Mouse (Mus musculus) frontal cortex, postnatal 36 days (tissue): Measurements from ENCODE around the gene Mrnip.
"Not testable (repeated sequence)": the region's sequence is repeated elsewhere in the genome, so short reads cannot be mapped to it uniquely, and the experiment has no call there.

Experiments
- DNase-seq, 2 experiments: peaks; one replicate each; pipeline ENCODE4 v3.0.0; 2022; ENCODE audit warnings: low spot score in 2 of 2

Gene Mrnip

DNA sequence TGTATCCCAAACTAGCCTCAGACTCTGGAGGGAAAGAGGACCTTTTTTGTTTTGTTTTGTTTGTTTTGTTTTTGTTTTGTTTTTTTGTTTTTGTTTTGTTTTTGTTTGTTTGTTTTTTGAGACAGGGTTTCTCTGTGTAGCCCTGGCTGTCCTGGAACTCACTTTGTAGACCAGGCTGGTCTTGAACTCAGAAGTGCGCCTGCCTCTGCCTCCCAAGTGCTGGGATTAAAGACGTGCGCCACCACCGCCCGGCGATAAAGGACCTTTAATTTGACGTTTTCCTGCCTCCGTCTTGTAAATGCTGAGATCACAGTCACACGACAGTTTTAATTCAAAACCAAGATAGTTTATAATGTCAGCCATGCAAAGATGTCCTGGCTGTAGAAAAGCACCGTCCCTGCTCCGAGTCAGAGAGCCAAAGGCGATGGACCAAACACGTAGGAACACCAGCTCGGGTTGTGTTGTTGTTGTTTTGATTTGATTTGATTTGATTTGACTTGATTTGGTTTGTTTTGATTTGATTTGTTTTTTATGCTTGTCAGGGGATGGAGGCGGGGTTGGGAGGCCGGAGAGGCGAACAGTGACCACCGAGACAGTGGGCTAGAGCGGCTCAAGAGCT lies at the start of gene Mrnip:
TSS of gene Mrnip (plus strand) at position 334 of the 619 bp plus-strand sequence.
- DNase-seq = not testable (repeated sequence)

DNA sequence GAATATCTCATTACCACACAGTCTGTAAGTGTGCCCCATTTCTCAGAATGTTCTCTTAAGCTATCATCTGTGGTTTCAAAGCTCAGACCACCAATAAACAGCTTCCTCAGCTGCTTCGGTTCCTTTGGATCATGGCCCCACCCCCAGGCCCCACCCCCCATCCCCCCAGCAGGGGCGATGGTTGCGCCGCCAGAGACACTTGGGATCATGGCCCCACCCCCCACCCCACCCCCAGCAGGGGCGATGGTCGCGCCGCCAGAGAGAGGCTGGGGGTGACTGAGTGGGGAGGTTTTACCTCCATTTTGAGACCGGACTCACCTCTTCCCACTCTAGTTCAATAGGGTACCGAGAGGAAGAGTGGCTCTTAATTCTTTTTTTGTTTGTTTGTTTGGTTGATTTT lies 46.5 kb upstream of the Mrnip start:
- no peak for DNase-seq

DNA sequence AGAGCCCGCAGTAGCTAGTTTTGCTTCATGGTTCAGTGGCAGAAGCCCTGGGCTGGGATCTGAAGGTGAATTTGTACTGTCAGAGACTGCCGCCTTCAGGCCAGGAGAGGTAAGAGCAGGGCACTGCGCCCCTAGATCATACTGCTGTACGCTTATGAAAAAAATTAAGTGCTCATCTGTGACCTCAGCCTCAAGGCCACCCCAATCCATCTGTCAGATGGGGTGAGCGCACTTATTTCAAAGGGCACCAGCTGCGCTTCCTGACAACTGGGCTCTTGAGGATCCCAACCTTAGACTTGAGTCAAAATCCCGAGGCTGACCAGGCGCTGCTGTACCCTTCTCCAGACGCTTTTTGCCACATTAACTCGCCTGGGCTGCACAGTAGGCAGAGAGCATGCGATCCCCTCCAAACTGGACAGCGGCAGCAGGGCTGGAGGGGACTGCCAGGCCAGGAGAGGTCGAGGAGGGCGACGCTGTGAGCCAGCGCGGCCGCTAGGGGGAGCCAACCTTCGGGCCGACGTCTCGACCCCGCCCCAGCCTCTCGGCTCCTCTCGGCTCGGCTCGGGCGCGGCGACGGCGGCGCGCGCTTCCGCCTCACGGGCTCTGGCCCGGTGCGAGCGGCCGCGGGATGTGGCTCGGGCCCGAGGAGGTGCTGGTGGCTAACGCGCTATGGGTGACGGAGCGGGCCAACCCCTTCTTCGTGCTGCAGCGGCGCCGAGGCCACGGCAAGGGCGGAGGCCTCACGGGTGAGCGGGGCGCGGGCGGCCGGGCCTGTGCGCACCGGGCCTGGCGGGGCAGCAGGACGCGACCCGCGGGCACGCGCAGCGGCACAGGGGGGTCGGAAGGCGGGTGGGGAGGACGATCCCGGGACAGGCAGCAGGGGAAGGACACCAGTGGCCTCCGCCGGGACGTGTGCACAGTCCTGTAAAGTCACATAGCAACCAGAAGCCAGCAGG lies 43.2 kb upstream of the Mrnip start, which contains the start of gene Tbc1d9b:
TSS of gene Tbc1d9b (plus strand) at position 586 of the 956 bp plus-strand sequence.
- DNase-seq = peak; percentile 85 to 92

DNA sequence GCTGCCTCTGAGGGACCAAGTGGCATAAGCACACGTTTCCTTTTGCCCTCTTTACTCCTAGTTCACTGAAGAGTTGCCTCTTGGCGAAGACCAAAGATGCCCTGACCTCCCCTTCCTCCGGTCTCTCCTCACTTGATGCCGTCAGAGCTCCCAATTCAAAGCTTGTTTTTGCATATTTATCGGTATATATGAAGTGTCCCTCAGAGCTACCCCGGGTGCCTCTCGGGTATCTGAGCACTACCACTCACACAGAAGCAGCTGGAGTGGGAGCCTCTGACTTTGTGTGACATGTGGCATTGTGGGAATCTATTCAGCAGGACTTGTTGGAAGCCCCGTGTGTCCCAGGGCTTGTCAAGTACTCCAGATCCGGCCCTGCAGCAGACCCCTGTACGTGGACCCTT lies 42.4 kb upstream of the Mrnip start:
- DNase-seq = no peak

DNA sequence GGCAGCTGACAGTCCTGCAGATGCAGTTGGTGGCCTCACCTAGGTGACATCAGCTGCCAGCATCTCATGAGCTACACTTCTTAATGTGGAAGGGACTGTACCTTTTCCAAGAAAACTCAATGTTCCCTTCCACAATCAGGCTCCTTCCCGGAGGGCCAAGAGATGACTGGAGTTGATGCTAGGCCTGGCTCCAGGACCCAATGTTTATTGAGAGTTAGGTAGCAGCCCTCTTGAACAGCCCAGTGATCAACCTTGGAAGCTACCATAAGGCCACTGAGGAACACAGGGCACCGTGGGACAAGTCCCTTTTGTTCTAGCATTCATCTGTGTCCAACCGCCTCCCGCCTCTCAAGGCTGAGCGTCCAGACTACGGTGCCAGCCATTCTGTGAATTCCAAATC lies 42.0 kb upstream of the Mrnip start:
- no peak for DNase-seq

DNA sequence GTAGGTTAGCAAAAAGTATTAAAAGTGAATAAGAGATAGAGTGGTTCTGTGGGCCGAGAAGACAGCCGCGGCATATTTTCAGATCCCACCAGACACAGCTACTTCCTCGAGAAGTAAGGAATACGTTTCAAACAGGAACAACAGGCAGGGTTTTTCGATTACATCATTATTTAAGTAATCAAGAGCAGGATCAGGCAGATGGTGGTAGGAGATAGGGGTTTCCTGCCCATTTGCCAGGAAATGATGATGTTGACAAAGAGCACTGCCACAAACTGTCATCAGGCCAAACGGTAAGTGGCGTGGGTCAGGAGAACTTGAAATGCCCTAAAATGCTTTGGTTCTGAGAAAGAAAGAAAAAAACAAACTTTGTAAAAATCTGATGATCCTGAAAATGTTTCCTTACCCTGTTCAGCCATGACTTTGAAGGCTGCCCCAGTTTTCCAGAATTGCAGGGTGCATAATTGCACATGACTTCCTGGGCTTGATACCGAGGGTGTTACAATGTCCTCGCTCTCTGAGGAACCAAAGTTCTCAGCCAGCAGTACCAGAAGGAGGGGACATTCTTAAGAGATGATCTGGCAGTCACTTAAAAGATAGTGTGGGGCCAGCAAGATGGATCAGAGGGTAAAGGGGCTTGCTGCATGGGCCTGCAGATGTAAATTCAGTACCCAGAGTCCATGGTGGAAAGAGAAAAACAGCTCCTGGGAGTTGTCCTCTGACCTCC lies 39.9 kb upstream of the Mrnip start:
- DNase-seq = no peak

DNA sequence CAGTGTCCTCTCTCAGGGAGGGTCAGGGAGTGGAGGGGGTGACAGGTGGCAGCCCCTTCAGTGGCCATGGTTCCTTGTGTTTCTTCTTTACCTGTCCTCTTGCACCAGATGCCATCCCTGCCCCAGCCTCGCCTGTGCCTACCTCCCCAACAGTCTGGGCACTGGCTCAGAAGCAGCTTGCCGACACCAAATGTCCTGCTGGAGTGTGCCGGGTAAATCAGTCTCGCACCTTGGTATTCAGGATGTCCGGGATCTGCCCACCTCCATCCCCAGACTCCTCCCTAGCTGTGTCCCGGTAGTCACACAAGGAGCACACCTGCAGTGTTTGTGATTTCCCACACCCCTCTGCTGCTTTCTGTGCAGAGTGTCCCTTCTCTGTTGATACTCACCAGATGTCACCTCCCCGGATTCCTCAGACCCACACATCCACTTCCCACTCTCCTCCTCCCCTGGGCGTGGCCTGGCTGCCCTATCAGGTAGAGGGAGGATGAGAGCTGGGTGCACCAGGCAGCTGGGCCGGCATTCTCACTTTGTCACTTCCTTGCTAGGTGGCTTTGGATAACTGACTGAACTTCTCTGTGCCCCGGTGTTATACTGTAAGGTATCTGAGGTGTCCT lies 35.9 kb upstream of the Mrnip start:
- DNase-seq = no peak

DNA sequence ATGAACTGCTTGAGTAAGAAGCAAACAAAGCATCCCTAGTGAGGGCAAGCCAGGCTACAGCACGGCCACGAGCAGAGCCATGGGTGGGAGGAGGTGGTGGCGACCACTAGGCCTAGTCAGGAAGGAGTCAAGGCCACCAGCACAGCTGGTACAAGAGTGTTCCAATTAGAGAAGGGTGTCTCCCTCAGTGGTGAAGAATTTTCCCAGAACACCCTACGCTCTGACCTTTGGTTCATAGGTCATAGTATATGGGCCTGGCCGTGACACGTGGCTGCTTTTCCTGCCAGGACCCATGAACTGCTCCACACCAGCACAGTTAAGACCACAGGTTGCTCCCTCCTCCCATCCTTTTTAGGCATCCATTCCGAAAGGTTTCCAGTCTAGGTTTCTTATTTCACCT lies 34.7 kb upstream of the Mrnip start:
- no peak for DNase-seq

DNA sequence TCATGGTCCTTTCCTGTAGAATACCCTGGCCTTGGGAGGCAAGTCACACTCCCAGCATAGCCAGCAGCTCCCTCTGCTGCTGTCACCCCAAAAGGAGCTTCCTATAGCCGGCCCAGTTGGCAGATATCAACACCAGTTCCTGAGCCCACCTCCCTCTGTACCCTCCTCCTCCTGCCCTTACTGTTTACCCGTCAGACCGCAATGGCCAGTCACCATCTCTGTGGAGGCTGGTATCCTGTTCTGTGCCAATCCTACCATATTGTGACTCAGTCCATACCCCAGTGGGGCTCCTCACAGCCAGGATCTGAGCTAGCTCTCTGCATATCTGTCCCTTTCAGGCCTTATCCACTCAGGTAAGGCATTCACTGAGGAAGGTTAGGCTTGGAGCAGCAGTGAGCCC lies 28.7 kb upstream of the Mrnip start:
- DNase-seq = no peak

DNA sequence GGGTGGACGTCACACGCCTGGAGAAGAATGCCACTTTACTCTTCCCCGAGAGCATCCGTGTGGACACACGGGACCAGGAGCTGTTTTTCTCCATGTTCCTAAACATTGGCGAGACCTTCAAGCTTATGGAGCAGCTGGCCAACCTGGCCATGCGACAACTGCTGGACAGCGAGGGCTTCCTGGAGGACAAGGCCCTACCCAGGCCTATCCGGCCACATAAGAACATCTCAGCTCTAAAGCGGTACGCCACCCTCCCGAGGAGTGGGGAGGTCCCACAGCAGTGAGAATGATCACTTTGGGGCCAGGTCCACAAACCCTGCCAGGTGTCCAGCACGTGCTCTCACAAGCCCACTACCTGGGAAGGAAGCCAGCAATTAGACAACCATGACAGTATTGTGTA lies 28.1 kb upstream of the Mrnip start:
- DNase-seq = no peak

DNA sequence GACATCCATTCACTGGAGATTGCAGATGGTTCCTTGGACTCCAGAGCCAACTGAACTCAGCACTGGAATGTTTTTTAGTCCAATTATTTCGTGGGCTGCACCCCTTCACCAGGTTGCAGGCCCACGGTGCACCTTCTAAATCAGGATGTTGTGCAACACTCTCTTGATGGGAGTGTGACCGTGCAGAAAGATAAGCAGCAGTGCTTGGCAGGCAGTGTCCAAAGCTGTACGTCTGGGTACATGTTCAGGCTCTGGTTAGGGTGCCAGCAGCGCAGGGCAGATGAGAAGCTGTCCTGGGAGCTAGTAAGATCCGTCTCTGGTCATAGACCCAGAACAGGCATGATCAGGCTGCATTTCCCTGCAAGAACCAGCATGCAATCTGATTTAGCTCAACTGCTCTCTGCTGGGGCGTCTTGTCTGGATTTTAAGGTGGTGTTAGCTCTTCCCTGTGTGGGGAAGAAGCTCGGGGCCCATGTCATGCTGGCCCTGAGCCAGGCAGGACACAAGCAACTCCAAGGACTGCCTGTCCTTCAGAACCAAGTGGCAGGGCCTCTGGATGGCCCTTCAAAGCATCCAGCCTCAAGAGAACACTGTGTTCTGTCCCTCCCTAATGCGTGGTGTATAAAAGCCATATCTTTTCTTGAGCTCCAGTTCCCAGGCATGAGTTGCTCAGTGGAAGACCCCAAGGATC lies 26.8 kb upstream of the Mrnip start:
- DNase-seq = no peak

DNA sequence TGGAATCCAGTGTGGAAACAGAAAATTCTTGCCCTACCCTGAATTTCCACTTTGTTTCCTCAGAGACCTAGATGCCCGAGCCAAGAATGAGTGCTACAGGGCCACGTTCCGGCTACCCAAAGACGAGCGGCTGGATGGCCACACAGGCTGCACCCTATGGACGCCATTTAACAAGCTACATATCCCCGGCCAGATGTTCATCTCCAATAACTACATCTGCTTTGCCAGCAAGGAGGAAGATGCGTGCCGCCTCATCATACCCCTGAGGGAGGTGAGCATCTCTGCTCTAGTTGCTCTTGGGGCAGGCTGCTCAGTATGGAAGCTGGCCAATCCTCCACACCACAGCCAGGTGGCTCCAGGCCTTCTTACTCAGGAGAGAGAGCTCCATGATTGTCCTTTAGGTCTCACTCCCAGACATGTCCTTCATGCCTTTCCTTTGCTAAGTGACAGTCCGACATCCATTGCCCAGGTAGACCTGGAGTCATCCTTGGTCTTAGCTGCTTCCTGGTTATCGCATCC lies 26.2 kb upstream of the Mrnip start:
- no peak for DNase-seq

DNA sequence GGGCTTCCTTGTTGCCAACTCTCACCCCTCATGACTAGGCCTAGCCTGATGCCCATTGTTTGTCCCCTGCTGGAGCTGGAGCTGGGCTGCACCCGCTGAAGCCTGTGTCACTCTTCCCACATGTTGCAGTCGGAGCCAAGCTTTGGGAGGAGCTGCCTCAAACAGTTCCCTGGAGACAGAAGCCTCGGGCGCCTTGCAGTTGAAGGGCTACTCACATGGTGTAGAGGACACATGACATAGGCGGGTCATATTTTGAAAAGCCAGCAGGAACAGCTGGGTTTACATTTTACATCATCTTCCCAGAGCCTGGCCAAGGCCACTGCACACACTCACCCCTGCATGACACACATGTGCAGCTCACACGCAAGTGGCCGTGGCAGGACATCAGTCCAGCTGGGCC lies 25.0 kb upstream of the Mrnip start:
- DNase-seq = no peak

DNA sequence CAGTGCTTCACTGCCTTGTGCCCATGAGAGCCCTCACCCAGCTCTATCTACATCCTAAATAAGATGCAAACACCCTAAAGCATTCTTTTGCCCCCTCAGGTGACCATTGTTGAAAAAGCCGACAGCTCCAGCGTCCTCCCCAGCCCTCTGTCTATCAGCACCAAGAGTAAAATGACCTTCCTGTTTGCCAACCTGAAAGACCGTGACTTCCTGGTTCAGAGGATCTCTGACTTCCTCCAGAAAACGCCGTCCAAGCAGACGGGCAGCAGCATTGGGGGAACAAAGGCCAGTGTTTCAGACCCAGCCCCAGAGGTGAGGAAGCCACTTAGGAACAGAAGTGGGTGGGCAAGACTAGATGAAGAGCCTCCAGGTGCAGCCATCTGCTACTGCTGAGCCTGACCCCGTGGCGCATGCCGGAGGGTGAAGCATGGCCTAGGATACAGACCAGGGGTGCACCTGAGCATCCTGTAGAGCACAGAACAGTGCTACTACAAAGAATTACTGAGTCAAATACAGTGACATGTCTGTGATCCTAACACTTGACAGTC lies 24.6 kb upstream of the Mrnip start:
- no peak for DNase-seq

DNA sequence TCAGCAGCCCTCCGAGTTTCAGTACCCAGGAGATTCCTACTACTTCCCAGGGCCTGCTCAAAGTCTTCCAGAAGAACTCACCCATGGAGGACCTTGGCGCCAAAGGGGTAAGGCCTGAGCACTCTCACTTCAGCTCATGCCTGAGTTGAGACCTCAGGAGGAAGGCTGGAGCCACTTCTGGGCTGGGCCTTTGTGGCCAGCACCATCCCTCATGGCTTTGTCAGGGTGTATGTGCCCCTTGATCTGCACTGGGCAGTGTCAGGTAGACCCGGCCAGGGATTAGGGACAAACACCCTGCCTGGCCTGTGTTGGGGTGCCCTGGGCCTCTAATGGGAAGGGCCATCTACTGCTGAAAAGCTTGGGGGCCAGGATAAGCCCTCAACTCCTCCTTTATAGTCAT lies 22.9 kb upstream of the Mrnip start:
- no peak for DNase-seq

DNA sequence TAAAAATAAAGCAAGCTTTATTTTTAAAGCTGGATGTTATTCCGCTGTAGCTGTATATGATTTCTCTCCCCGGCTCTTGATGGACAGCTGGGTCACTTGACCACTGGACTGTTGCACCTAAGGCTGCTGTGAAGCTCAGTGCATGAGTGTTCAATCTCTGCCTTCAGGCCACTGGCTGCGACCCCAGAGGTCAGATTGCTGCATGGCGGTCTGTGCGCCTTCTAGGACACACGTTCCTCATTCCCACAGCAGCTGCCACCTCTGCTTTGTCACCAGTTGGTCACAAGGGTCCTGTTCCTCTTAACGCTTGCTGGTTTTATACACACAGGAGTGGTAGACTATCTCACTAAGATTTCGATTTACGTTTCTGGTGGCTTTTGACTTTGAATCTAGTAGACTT lies 20.1 kb upstream of the Mrnip start:
- DNase-seq = no peak

DNA sequence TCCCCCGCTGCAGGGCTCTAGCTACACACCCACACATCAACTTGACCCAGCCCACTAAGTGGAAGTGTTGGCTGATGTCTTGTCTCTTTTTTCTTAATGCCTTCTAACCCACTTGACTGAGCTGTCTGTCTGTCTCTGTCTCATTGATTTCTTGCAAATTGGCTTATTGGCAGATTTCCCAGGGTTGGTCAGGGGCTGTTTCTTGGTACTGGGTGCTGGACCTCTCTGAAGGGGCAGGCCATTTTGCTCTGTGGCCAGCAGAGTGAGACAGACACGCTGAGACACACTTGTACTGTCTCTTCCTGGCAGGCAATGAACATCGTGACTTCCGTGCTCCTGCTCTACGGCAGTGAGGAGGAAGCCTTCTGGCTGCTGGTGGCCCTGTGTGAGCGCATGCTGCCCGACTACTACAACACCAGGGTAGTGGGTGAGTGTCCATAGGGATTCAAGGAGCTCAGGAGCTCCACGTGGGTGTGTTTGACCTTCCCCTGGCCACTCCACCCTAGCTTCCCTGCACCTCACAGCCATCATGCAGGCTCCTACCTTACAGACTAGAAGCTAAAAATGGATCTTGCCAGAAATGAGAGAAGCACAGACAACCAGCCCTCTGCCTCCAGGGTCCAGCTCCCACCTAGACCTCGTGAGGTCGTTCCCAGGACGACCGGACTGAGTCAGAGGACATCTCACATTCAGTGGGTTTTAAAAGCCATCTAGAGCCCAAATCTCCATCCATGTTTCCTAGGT lies 19.3 kb upstream of the Mrnip start:
- DNase-seq = peak; percentile 10 to 34

DNA sequence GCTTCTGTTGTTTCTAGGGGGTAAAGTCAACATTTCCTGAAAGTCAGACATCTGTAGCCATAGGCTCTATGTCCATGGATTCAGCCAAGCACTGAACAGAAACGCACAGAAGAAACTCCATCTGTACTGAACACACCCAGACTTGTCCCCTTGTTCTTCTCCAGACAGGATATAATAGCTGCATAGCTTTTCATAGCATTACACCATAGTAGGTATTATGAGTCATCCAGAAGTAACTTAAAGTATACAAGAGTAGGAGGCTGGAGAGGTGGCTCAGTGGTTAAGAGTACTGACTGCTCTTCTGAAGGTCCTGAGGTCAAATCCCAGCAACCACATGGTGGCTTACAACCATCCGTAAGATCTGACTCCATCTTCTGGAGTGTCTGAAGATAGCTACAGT lies 18.5 kb upstream of the Mrnip start:
- no peak for DNase-seq

DNA sequence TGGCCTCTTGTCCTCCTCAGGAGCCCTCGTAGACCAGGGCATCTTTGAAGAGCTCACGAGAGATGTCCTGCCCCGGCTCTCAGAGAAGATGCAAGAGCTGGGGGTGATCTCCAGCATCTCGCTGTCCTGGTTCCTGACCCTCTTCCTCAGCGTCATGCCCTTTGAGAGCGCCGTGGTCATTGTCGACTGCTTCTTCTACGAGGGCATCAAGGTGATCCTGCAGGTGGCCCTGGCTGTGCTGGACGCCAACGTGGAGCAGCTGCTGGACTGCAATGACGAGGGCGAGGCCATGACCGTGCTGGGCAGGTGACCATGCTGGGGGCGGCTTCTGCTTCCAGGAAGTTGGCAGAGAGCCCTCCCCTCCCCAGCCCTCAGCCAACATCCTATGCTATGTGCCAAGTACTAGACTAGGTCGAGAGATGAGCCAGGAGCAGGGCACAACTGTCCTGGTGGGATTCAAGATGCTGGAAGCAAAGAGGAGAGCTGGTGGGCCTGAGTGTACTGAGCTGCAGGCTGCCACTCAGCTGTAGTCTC lies 17.5 kb upstream of the Mrnip start:
- no peak for DNase-seq

DNA sequence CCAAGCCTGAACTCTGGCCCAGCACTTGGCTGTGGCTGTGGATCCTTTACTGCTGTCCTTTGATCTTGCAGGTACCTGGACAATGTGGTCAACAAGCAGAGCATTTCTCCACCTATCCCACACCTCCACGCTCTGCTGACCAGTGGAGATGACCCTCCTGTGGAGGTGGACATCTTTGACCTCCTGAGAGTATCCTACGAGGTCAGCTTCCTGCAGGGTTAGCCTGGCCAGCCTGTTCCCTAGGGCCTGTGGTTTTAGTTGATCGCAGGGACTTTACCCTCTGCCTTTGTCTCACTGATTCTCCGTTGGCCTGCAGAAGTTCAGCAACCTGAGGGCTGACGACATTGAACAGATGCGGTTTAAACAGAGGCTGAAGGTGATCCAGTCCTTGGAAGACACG lies 15.9 kb upstream of the Mrnip start:
- DNase-seq = no peak
